Mouse (Mus musculus): ENCODE results near the gene Map4k4.

The Map4k4 gene

GRCm38 (mm10) chr1:39898686-39899085, 2.0 kb upstream of the Map4k4 start:
- DNase-seq (ENCODE audit: low spot score) = no peak

- peak; percentile 71 for DNase-seq (ENCODE audit: low spot score)
These were observed 524 bp downstream of the Map4k4 start for GRCm38 (mm10) chr1:39901063-39901811.

DNA sequence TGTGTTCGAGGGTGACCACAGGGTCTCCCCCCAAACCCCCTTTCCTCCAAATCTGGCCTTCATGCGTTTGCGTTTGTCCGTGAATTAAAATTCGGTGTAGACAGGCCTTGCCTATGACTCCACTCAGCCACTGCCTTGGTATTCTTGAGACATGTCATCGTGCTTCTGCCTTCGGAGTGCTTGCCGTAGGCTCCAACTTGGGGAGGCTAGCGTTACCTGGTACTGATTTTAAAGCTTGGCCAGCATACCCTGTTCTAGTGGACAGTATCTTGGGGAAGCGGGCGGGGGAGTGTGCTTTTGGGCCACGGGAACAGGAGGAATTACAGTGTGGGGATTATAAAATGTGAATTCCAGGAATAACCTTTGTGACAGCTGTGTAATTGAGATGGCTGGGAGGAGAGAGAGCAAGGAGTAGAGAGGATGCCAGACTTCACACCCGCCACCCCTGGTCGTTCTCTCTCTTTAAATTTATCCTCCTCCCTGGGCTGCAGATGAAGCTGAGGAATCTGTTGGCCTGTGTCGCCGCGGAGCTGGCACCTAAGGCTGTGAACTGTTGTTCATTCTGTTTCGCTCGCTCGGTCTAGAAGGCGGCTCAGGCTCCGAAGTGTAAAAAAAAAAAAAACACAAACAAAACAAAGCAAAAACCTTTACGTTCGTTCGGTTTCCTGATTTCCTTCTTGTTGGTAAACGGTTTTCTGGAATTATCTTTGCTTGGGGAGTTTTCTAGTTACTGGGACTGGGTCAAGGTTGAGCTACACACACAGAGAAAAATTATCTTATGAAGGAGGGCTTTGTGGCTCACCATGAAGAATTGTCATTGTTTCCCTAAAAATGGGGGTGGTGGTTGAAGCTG, 1.4 kb downstream of the Map4k4 start:
- DNase-seq (ENCODE audit: low spot score) = peak; percentile 50

- DNase-seq (ENCODE audit: low spot score) = peak; percentile 76
These were observed 2.0 kb downstream of the Map4k4 start for GRCm38 (mm10) chr1:39902704-39903151.

DNA sequence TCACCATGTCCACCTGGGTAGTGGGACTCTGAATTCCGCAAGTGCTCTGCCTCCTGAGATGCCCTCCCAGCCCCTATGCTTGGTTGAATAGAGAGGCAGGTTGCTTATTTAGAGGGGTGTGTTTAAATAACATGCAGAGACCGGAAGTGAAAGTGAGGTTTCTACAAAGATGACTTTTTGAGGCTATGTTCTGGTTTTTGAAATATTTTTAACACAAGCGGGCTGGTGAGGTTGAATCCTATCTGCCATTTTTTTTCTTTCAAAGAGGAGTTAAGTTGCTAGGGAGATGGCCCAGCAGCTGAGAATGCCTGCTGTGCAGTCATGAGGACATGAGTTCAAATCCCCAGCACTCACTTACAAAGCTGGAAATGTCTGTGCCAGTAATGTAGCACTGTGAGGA, 4.0 kb downstream of the Map4k4 start:
- no peak for DNase-seq (ENCODE audit: low spot score)

DNA sequence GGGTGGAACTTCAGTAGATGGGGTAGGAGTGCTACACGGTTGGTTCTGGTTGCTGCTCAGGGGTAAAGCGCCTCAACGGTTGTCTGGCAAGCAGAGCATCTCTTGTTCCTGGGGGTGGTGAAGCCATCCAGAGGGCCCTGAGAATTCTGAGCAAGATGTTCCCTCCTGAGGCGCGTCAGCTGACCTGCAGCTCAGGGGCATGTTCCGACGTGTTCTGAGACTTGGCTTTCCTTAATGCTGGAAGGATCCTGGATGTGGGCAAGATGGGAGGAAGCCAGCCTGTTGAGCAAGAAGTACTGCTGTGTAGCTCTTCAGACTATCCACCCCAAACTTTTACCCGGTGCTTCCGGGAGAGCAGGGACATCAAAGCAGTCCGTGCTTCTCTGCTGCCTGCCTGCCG, 6.2 kb downstream of the Map4k4 start:
- no peak for DNase-seq (ENCODE audit: low spot score)

DNA sequence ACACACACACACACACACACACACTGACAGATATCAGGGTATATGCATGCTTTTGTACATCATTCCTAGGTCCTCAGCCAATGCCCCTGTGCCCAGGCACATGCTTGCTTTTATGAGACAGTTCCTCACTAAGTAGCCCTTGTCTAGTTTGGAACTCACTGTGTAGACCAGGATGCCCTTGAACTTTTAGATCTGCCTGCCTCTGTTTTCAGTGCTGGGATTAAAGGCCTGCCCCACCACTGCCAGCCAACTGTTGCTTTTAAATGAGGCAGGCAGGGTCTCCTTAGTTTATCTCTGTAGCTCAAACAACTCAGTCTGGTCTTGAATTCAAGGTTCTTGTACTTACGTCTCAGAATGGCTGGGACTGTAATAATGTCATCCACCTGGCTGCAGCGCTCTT, 8.3 kb downstream of the Map4k4 start:
- no peak for DNase-seq (ENCODE audit: low spot score)

- peak; percentile 58 for DNase-seq (ENCODE audit: low spot score)
These were observed 10.7 kb downstream of the Map4k4 start for GRCm38 (mm10) chr1:39911446-39911845.

GRCm38 (mm10) chr1:39913256-39913655, 12.5 kb downstream of the Map4k4 start:
- no peak for DNase-seq (ENCODE audit: low spot score)

GRCm38 (mm10) chr1:39916144-39916543, 15.4 kb downstream of the Map4k4 start:
- no peak for DNase-seq (ENCODE audit: low spot score)

GRCm38 (mm10) chr1:39917855-39918516, 17.3 kb downstream of the Map4k4 start:
- no peak for DNase-seq (ENCODE audit: low spot score)

- no peak for DNase-seq (ENCODE audit: low spot score)
These were observed 17.9 kb downstream of the Map4k4 start for GRCm38 (mm10) chr1:39918517-39919115.

- no peak for DNase-seq (ENCODE audit: low spot score)
These were observed 19.9 kb downstream of the Map4k4 start for GRCm38 (mm10) chr1:39920616-39921015.

DNA sequence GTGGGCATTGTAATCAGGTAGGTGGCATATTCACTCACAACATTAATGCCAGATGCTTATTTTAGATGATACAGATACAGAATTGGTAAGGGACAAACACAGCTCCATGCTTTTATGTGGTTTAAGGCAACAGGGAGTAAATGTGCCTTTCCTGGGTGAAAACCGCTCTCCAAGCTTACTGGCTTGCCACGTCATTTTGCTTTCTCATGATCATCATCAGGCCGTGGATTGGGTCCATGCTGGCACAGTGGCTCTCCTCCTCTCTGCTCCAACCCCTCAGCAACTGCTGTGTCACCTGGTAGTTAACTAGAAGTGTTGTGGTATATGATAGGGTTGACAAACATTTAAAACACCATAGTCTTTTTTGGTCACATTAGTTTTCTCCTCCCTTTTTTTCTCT, 21.3 kb downstream of the Map4k4 start:
- DNase-seq (ENCODE audit: low spot score) = no peak

- DNase-seq (ENCODE audit: low spot score) = no peak
These were observed 22.0 kb downstream of the Map4k4 start for GRCm38 (mm10) chr1:39922714-39923113.

DNA sequence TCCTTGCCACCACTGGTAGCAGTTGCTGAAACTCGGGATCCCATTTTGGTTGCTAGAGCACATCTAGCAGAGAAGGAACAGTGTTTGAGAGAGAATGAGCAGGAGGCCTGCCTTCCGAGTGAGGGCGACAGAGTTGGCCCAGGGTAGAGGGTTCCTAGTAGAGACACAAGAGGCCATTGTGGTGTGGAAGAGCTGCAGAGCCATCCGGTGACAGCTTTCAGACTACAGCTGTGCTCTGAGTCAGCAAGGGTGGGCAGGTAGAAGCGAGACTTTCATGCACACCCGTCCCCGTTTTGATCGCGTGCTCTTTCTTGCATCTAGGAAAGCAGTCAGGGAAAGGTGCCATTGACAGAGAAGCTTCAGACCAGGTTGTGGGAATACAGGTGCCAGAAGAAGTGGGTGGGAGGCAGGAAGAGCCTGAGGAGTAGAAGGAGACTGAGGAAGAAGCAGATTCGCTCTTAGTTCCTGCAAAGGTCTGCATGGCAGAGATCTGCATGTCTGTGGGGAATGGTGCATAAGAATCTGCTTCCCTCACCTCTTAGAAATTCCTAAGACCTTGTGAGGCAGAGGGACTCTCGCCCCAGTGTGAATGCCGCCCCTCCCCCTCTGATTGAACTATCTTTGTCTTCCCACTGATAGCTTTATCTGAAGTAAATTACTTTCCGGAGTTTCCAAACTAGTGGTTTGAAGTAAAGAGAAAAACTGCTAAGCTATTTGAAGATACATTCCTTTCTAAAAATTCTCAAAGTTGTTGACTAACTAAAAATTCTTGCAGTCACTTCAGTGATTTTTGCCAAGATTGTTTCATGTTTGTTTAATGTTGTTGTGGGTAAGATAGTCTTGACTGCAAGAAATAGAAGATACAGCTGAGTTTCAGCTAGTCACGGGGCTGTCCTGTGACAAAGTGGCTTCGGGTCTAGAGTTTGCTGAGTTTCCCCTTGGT, 23.0 kb downstream of the Map4k4 start:
- DNase-seq (ENCODE audit: low spot score) = no peak

GRCm38 (mm10) chr1:39931055-39931454, 30.3 kb downstream of the Map4k4 start:
- DNase-seq (ENCODE audit: low spot score) = no peak

- DNase-seq (ENCODE audit: low spot score) = no peak
These were observed 31.6 kb downstream of the Map4k4 start for GRCm38 (mm10) chr1:39932216-39932739.

GRCm38 (mm10) chr1:39932922-39933321, 32.2 kb downstream of the Map4k4 start:
- DNase-seq (ENCODE audit: low spot score) = no peak

- no peak for DNase-seq (ENCODE audit: low spot score)
These were observed 34.2 kb downstream of the Map4k4 start for GRCm38 (mm10) chr1:39934954-39935353.

- DNase-seq (ENCODE audit: low spot score) = no peak
These were observed 34.9 kb downstream of the Map4k4 start for GRCm38 (mm10) chr1:39935616-39936015.
